Mouse (Mus musculus) heart, postnatal 36 days (tissue): ENCODE data around the gene Slc7a8. TPM values are rescaled to one million over a fixed set of nuclear protein-coding genes. Genes with fewer than 3 reads are reported as not detected.

Experiments
- DNase-seq, 2 experiments: peaks; one replicate each; pipeline ENCODE4 v3.0.0; 2021 to 2022
- intact Hi-C: fragments of 180-260 bp; cut with DNase I; formaldehyde crosslinking; loops from one replicate; pipeline ENCODE4 v1.15.1; 2025
- total RNA-seq, 2 experiments: library from RNA; stranded (reverse); gene quantifications; 2 replicates each; pipeline ENCODE4 v1.2.3; 2021

Gene Slc7a8
- total RNA-seq: 1 to 10 TPM; 2.6 to 3.1 TPM

- intact Hi-C loops: no loop called here
- DNase-seq: peak; percentile 55 to 68
Measured at GRCm38 (mm10) chr14:54781610-54782365, at the start of gene Slc7a8. TSS of gene Slc7a8 (minus strand) at chr14:54781946.

GRCm38 (mm10) chr14:54823716-54824115 lies 42.0 kb upstream of the Slc7a8 start:
- intact Hi-C loops: no loop called here

GRCm38 (mm10) chr14:54822301-54822700 lies 40.6 kb upstream of the Slc7a8 start:
- no peak for DNase-seq
- intact Hi-C loops: no loop called here

More at GRCm38 (mm10) chr14:54823716-54824115, 42.0 kb upstream of the Slc7a8 start:
- no peak for DNase-seq

- DNase-seq: no peak
- intact Hi-C loops: loop anchor here (1.0 kb wide), 1 partner anchor 103 kb away; no protein-coding TSS in a partner anchor
Measured at GRCm38 (mm10) chr14:54817791-54818190, 36.0 kb upstream of the Slc7a8 start.

- intact Hi-C loops: no loop called here
- DNase-seq: no peak
Measured at GRCm38 (mm10) chr14:54815737-54816136, 34.0 kb upstream of the Slc7a8 start.

GRCm38 (mm10) chr14:54813991-54814390 lies 32.2 kb upstream of the Slc7a8 start, which contains the start of gene Rnf212b:
TSS of gene Rnf212b (plus strand) at chr14:54814141.
- intact Hi-C loops: no loop called here
- DNase-seq: no peak

- DNase-seq: peak in 1 of 2 experiments; percentile 4
Measured at GRCm38 (mm10) chr14:54809668-54810033, 27.9 kb upstream of the Slc7a8 start.

GRCm38 (mm10) chr14:54808718-54809667 lies 27.2 kb upstream of the Slc7a8 start:
- DNase-seq: peak; percentile 11 to 15

More at GRCm38 (mm10) chr14:54809668-54810033, 27.9 kb upstream of the Slc7a8 start:
- intact Hi-C loops: no loop called here

GRCm38 (mm10) chr14:54806124-54806523 lies 24.4 kb upstream of the Slc7a8 start:
- intact Hi-C loops: no loop called here
- no peak for DNase-seq

More at GRCm38 (mm10) chr14:54808718-54809667, 27.2 kb upstream of the Slc7a8 start:
- intact Hi-C loops: no loop called here

GRCm38 (mm10) chr14:54802428-54802827 lies 20.7 kb upstream of the Slc7a8 start:
- intact Hi-C loops: no loop called here
- DNase-seq: no peak

- intact Hi-C loops: no loop called here
- no peak for DNase-seq
Measured at GRCm38 (mm10) chr14:54799686-54800085, 17.9 kb upstream of the Slc7a8 start.

- intact Hi-C loops: no loop called here
- no peak for DNase-seq
Measured at GRCm38 (mm10) chr14:54796760-54797159, 15.0 kb upstream of the Slc7a8 start.

- no peak for DNase-seq
- intact Hi-C loops: no loop called here
Measured at GRCm38 (mm10) chr14:54795901-54796300, 14.2 kb upstream of the Slc7a8 start.

- intact Hi-C loops: no loop called here
- no peak for DNase-seq
Measured at GRCm38 (mm10) chr14:54793894-54794830, 12.4 kb upstream of the Slc7a8 start.

- intact Hi-C loops: no loop called here
- no peak for DNase-seq
Measured at GRCm38 (mm10) chr14:54793351-54793750, 11.6 kb upstream of the Slc7a8 start.

GRCm38 (mm10) chr14:54792166-54792565 lies 10.4 kb upstream of the Slc7a8 start:
- DNase-seq: no peak
- intact Hi-C loops: no loop called here

GRCm38 (mm10) chr14:54788231-54788630 lies 6.5 kb upstream of the Slc7a8 start:
- intact Hi-C loops: no loop called here
- no peak for DNase-seq

GRCm38 (mm10) chr14:54787226-54787625 lies 5.5 kb upstream of the Slc7a8 start:
- DNase-seq: no peak
- intact Hi-C loops: no loop called here

- peak; percentile 13 to 17 for DNase-seq
- intact Hi-C loops: loop anchor here (1.0 kb wide), 1 partner anchor 72 kb away; no protein-coding TSS in a partner anchor
Measured at GRCm38 (mm10) chr14:54786489-54786888, 4.7 kb upstream of the Slc7a8 start.

- peak; percentile 49 to 76 for DNase-seq
- intact Hi-C loops: loop anchor here (1.0 kb wide), 1 partner anchor 72 kb away; no protein-coding TSS in a partner anchor
Measured at GRCm38 (mm10) chr14:54785898-54786297, 4.2 kb upstream of the Slc7a8 start.
